Mouse (Mus musculus): Measurements from ENCODE around the gene Mocs1.

DNA sequence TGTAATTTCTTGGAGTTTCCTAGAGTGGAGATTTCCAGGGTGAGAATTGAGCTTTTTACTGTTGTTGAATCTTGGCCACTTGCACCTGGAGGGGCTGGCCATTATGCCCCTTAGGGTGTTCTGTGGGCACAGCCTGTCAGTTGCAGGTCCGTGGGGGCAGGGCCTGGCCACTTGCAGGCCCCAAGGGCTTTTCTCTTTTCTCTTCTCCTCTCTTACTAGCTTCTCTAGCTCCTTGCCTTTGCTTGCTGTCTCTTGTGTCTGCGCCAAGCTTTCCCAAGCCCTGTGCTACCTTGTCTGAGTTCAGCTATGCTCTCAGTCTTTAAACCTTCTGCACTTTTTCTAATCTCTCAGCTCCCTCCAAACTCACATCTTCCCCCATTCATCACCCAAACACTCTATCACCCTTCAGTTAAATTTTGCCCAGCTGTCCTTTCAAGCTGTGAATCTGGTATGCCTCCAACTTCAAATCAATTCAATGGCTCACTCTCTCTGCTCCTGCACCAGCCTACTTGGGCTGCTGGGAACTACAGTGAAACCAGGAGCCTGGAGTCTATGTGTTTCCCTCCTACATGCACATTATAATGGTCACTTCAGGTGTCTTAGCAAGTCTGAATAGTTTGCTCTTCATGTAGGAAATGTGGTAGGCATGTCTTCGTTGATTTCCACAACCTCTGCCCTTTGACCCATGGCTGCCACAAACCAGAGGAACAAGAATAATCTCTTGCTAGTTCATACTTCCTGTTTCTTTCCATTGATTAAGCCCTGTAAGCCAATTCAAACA lies 5.7 kb upstream of the Mocs1 start:
- no peak for TF ChIP-seq POLR2A (IDR thresholded peaks at IDR 0.05; ENCODE audit: borderline replicate concordance, extremely low read depth, insufficient read depth, insufficient read length, poor library complexity, severe bottlenecking)
- no peak for TF ChIP-seq CTCF (IDR thresholded peaks at IDR 0.05; ENCODE audit: borderline replicate concordance, extremely low read depth, insufficient read depth, insufficient read length)
